In genomic region chr7:127895891-127896290, GRCm38 (mm10) we compare ENCODE assay signal across 12 mouse cellular contexts. TPM values are rescaled to one million over a fixed set of nuclear protein-coding genes. Genes with fewer than 3 reads are reported as not detected.
DNase-seq lines count a peak whose midpoint lies in the region; ATAC-seq and TF ChIP-seq lines count a peak whose summit lies in the region.
"Not testable (repeated sequence)": the region's sequence is repeated elsewhere in the genome, so short reads cannot be mapped to it uniquely, and the experiment has no call there.
"Had no signal": no experiment of that assay in that cellular context is flagged by ENCODE, and none has a peak within 500 bp of the region (broad histone marks: within the 10 kb centered on the region; RNA-seq: fewer than 3 reads in every experiment).

No protein-coding gene starts in this region.

- not testable (repeated sequence) for H3K9me3 ChIP-seq in embryonic facial prominence, embryonic 10.5 days; forebrain, embryonic 15.5 days; heart, postnatal 0 days (replicated peaks; ENCODE audit: control insufficient read depth, low read length); intestine, embryonic 16.5 days (ENCODE audit: control insufficient read depth, low read length); limb, embryonic 13.5 days; lung, embryonic 16.5 days (ENCODE audit: control insufficient read depth, low read length)

- not testable (repeated sequence) for H3K79me2 ChIP-seq in myocyte (ENCODE audit: control insufficient read depth, insufficient read depth)

- not testable (repeated sequence) for TF ChIP-seq EP300 in heart, postnatal 0 days (IDR thresholded peaks at IDR 0.05; ENCODE audit: low read depth)

- H3K27ac ChIP-seq in embryonic facial prominence, embryonic 10.5 days (replicated peaks) = peak overlapping the region; percentile 57; the same call in 1 of the 2 replicates
- H3K27ac ChIP-seq in forebrain, embryonic 15.5 days (replicated peaks) = peak overlapping the region; percentile 35; the same call in 1 of the 2 replicates
- H3K27ac ChIP-seq in heart, postnatal 0 days (ENCODE audit: low read depth) = peak overlapping the region; percentile 78; the same call in 1 of the 2 replicates
- 0 out of 2 replicates have a peak overlapping the region, but pooled peaks have one; percentile 92 for H3K27ac ChIP-seq in intestine, embryonic 16.5 days (ENCODE audit: low read length)
- 0 out of 2 replicates have a peak overlapping the region, but pooled peaks have one; percentile 6 for H3K27ac ChIP-seq in limb, embryonic 13.5 days
- H3K27ac ChIP-seq in lung, embryonic 16.5 days (ENCODE audit: low read length) = not testable (repeated sequence)

- not testable (repeated sequence) for ATAC-seq in forebrain, embryonic 15.5 days (replicated peaks); intestine, embryonic 16.5 days; limb, embryonic 13.5 days (ENCODE audit: low FRiP score, low read depth)
- peak; percentile 1; the same call in 1 of the 2 replicates for ATAC-seq in heart, postnatal 0 days (ENCODE audit: insufficient read depth, low read depth)
- ATAC-seq in lung, embryonic 16.5 days (ENCODE audit: low read depth) = peak; percentile 10; the same call in 1 of the 2 replicates

- DNase-seq in CD4-positive helper T cell, adult 2 months (ENCODE audit: low read depth, low spot score) = peak; percentile 16
- not testable (repeated sequence) for DNase-seq in embryonic facial prominence, embryonic 10.5 days (ENCODE audit: low spot score); heart, postnatal 0 days (ENCODE audit: low spot score)

- H3K4me3 ChIP-seq in embryonic facial prominence, embryonic 10.5 days = peak overlapping the region; percentile 64
- peak overlapping the region; percentile 62 for H3K4me3 ChIP-seq in forebrain, embryonic 15.5 days
- 0 out of 2 replicates have a peak overlapping the region, but pooled peaks have one; percentile 56 for H3K4me3 ChIP-seq in heart, postnatal 0 days (ENCODE audit: low read depth, low read length)
- peak overlapping the region; percentile 72; the same call in 1 of the 2 replicates for H3K4me3 ChIP-seq in intestine, embryonic 16.5 days (ENCODE audit: low read length)
- peak overlapping the region; percentile 64 for H3K4me3 ChIP-seq in limb, embryonic 13.5 days
- peak overlapping the region; percentile 61; the same call in 1 of the 2 replicates for H3K4me3 ChIP-seq in lung, embryonic 16.5 days (ENCODE audit: low read length)
- peak overlapping the region; percentile 32 for H3K4me3 ChIP-seq in myocyte

- not testable (repeated sequence) for H3K9ac ChIP-seq in forebrain, embryonic 15.5 days (replicated peaks); heart, postnatal 0 days (replicated peaks; ENCODE audit: low read depth, low read length); intestine, embryonic 16.5 days (ENCODE audit: low read depth, low read length); limb, embryonic 13.5 days
- H3K9ac ChIP-seq in lung, embryonic 16.5 days (ENCODE audit: low read length) = peak overlapping the region; percentile 36; the same call in 1 of the 2 replicates

- TF ChIP-seq CTCF in heart, postnatal 0 days (IDR thresholded peaks at IDR 0.05; ENCODE audit: low read depth) = not testable (repeated sequence)

- peaks cover 28% of the 10 kb centered on the region for H3K36me3 ChIP-seq in embryonic facial prominence, embryonic 10.5 days (replicated peaks)
- not testable (repeated sequence) for H3K36me3 ChIP-seq in forebrain, embryonic 15.5 days; intestine, embryonic 16.5 days (ENCODE audit: control insufficient read depth, insufficient read depth, low read length); lung, embryonic 16.5 days (ENCODE audit: control insufficient read depth, insufficient read depth, low read length); myocyte (ENCODE audit: control insufficient read depth, insufficient read depth)
- H3K36me3 ChIP-seq in heart, postnatal 0 days (replicated peaks; ENCODE audit: control insufficient read depth, insufficient read depth, low read length) = peaks cover 15% of the 10 kb centered on the region
- H3K36me3 ChIP-seq in limb, embryonic 13.5 days = peaks cover 28% of the 10 kb centered on the region

- H3K27me3 ChIP-seq in embryonic facial prominence, embryonic 10.5 days (replicated peaks; ENCODE audit: low read depth, poor library complexity, severe bottlenecking); forebrain, embryonic 15.5 days; heart, postnatal 0 days (ENCODE audit: control insufficient read depth, insufficient read depth, low read length); intestine, embryonic 16.5 days (replicated peaks; ENCODE audit: control insufficient read depth, insufficient read depth, low read length); limb, embryonic 13.5 days; lung, embryonic 16.5 days (ENCODE audit: control insufficient read depth, insufficient read depth, low read depth, low read length); myocyte (ENCODE audit: control insufficient read depth, insufficient read depth, insufficient read length): not testable (repeated sequence)

- TF ChIP-seq POLR2A in myocyte (IDR thresholded peaks at IDR 0.05; ENCODE audit: insufficient read length, low read depth) = not testable (repeated sequence)

- peaks cover 16% of the 10 kb centered on the region for H3K4me1 ChIP-seq in embryonic facial prominence, embryonic 10.5 days
- H3K4me1 ChIP-seq in forebrain, embryonic 15.5 days; heart, postnatal 0 days (ENCODE audit: control insufficient read depth, insufficient read depth); lung, embryonic 16.5 days (replicated peaks; ENCODE audit: control insufficient read depth, insufficient read depth, low read length): not testable (repeated sequence)
- H3K4me1 ChIP-seq in intestine, embryonic 16.5 days (ENCODE audit: control insufficient read depth, insufficient read depth, low read length) = peaks cover 16% of the 10 kb centered on the region
- H3K4me1 ChIP-seq in limb, embryonic 13.5 days = peaks cover 11% of the 10 kb centered on the region

- H3ac ChIP-seq in myocyte (ENCODE audit: control insufficient read depth, insufficient read length) = peak overlapping the region; percentile 10

- H3K4me2 ChIP-seq in forebrain, embryonic 15.5 days (replicated peaks) = peak overlapping the region; percentile 68; the same call in 1 of the 2 replicates
- peak overlapping the region; percentile 88; the same call in 1 of the 2 replicates for H3K4me2 ChIP-seq in heart, postnatal 0 days (ENCODE audit: low read depth, low read length)
- peak overlapping the region; percentile 16; the same call in 1 of the 2 replicates for H3K4me2 ChIP-seq in intestine, embryonic 16.5 days (ENCODE audit: low read depth, low read length)
- peak overlapping the region; percentile 83 for H3K4me2 ChIP-seq in limb, embryonic 13.5 days (replicated peaks)
- H3K4me2 ChIP-seq in lung, embryonic 16.5 days (ENCODE audit: low read depth, low read length) = peak overlapping the region; percentile 92; the same call in 1 of the 2 replicates
- peak overlapping the region; percentile 43 for H3K4me2 ChIP-seq in myocyte (ENCODE audit: low read depth)

- WGBS in embryonic facial prominence, embryonic 10.5 days = 68% methylated on average over 7 of the region's 7 CpGs
- 62% methylated on average over 7 of the region's 7 CpGs for WGBS in forebrain, embryonic 15.5 days
- WGBS in heart, postnatal 0 days = 71% methylated on average over 7 of the region's 7 CpGs
- WGBS in intestine, embryonic 16.5 days = 61% methylated on average over 7 of the region's 7 CpGs
- 73% methylated on average over 7 of the region's 7 CpGs for WGBS in limb, embryonic 13.5 days
- 68% methylated on average over 7 of the region's 7 CpGs for WGBS in lung, embryonic 16.5 days

RNA-seq across cellular contexts. Expression of gene Vkorc1, which starts 0.5 kb away (rescaled TPM):
- 47.6 and 59.1 TPM in 2 replicates for polyA plus RNA-seq in embryonic facial prominence, embryonic 10.5 days (2016; fragmentation: Nextera tagmentation; extraction: Ambion mirVana)
- 65.7 and 69.7 TPM in 2 replicates for polyA plus RNA-seq in forebrain, embryonic 15.5 days (2015; fragmentation: Nextera tagmentation; extraction: Ambion mirVana)
- total RNA-seq in heart, postnatal 0 days (2014; rRNA removed; ENCODE audit: low replicate concordance) = 36.8 and 59.1 TPM in 2 replicates
- 70.4 and 85.8 TPM in 2 replicates for polyA plus RNA-seq in heart, postnatal 0 days (2015; fragmentation: Nextera tagmentation; extraction: Ambion mirVana)
- polyA plus RNA-seq in intestine, embryonic 16.5 days (2015; fragmentation: Nextera tagmentation; extraction: Ambion mirVana) = 260 and 261 TPM in 2 replicates
- 159 and 174 TPM in 2 replicates for polyA plus RNA-seq in limb, embryonic 13.5 days (2015; fragmentation: Nextera tagmentation; extraction: Ambion mirVana)
- polyA plus RNA-seq in lung, embryonic 16.5 days (2015; fragmentation: Nextera tagmentation; extraction: Ambion mirVana) = 159 and 162 TPM in 2 replicates
- 65.9 TPM for polyA plus RNA-seq in myocyte (2012; fragmentation: generic; extraction: Trizol)

RNA-seq across cellular contexts. Expression of gene Gm21974, which starts 0.6 kb away (rescaled TPM):
- not detected in 2 replicates for polyA plus RNA-seq in embryonic facial prominence, embryonic 10.5 days (2016; fragmentation: Nextera tagmentation; extraction: Ambion mirVana)
- polyA plus RNA-seq in forebrain, embryonic 15.5 days (2015; fragmentation: Nextera tagmentation; extraction: Ambion mirVana) = not detected in 2 replicates
- total RNA-seq in heart, postnatal 0 days (2014; rRNA removed; ENCODE audit: low replicate concordance) = 1.1 TPM in 1 of 2 replicates, not detected in the other
- polyA plus RNA-seq in heart, postnatal 0 days (2015; fragmentation: Nextera tagmentation; extraction: Ambion mirVana) = not detected in 2 replicates
- not detected in 2 replicates for polyA plus RNA-seq in intestine, embryonic 16.5 days (2015; fragmentation: Nextera tagmentation; extraction: Ambion mirVana)
- not detected in 2 replicates for polyA plus RNA-seq in limb, embryonic 13.5 days (2015; fragmentation: Nextera tagmentation; extraction: Ambion mirVana)
- not detected in 2 replicates for polyA plus RNA-seq in lung, embryonic 16.5 days (2015; fragmentation: Nextera tagmentation; extraction: Ambion mirVana)
- not detected for polyA plus RNA-seq in myocyte (2012; fragmentation: generic; extraction: Trizol)
- total RNA-seq: gastrocnemius, adult 8-10 months; heart, postnatal 10 days; layer of hippocampus, postnatal 14 days; megakaryocyte-erythroid progenitor cell, adult 5-6 weeks had no signal

RNA-seq across cellular contexts. Expression of gene Prss53, which starts 5.1 kb away (rescaled TPM):
- 0.64 and 0.79 TPM in 2 replicates for polyA plus RNA-seq in embryonic facial prominence, embryonic 10.5 days (2016; fragmentation: Nextera tagmentation; extraction: Ambion mirVana)
- 0.78 and 0.92 TPM in 2 replicates for polyA plus RNA-seq in forebrain, embryonic 15.5 days (2015; fragmentation: Nextera tagmentation; extraction: Ambion mirVana)
- 0.12 TPM in 1 of 2 replicates, not detected in the other for total RNA-seq in heart, postnatal 0 days (2014; rRNA removed; ENCODE audit: low replicate concordance)
- 0.26 and 0.66 TPM in 2 replicates for polyA plus RNA-seq in heart, postnatal 0 days (2015; fragmentation: Nextera tagmentation; extraction: Ambion mirVana)
- polyA plus RNA-seq in intestine, embryonic 16.5 days (2015; fragmentation: Nextera tagmentation; extraction: Ambion mirVana) = 2.6 and 4.0 TPM in 2 replicates
- 1.9 and 2.1 TPM in 2 replicates for polyA plus RNA-seq in limb, embryonic 13.5 days (2015; fragmentation: Nextera tagmentation; extraction: Ambion mirVana)
- polyA plus RNA-seq in lung, embryonic 16.5 days (2015; fragmentation: Nextera tagmentation; extraction: Ambion mirVana) = 1.1 and 2.0 TPM in 2 replicates
- polyA plus RNA-seq in myocyte (2012; fragmentation: generic; extraction: Trizol) = 0.74 TPM

RNA-seq across cellular contexts. Expression of gene Bckdk, which starts 8.0 kb away (rescaled TPM):
- 111 and 119 TPM in 2 replicates for polyA plus RNA-seq in embryonic facial prominence, embryonic 10.5 days (2016; fragmentation: Nextera tagmentation; extraction: Ambion mirVana)
- 81.7 and 84.3 TPM in 2 replicates for polyA plus RNA-seq in forebrain, embryonic 15.5 days (2015; fragmentation: Nextera tagmentation; extraction: Ambion mirVana)
- 117 and 196 TPM in 2 replicates for total RNA-seq in heart, postnatal 0 days (2014; rRNA removed; ENCODE audit: low replicate concordance)
- 128 and 131 TPM in 2 replicates for polyA plus RNA-seq in heart, postnatal 0 days (2015; fragmentation: Nextera tagmentation; extraction: Ambion mirVana)
- 184 and 198 TPM in 2 replicates for polyA plus RNA-seq in intestine, embryonic 16.5 days (2015; fragmentation: Nextera tagmentation; extraction: Ambion mirVana)
- polyA plus RNA-seq in limb, embryonic 13.5 days (2015; fragmentation: Nextera tagmentation; extraction: Ambion mirVana) = 84.9 and 85.3 TPM in 2 replicates
- 129 and 133 TPM in 2 replicates for polyA plus RNA-seq in lung, embryonic 16.5 days (2015; fragmentation: Nextera tagmentation; extraction: Ambion mirVana)
- 53.2 TPM for polyA plus RNA-seq in myocyte (2012; fragmentation: generic; extraction: Trizol)

RNA-seq across cellular contexts. Expression of gene Kat8, which starts 16.4 kb away (rescaled TPM):
- 48.7 and 49.6 TPM in 2 replicates for polyA plus RNA-seq in embryonic facial prominence, embryonic 10.5 days (2016; fragmentation: Nextera tagmentation; extraction: Ambion mirVana)
- polyA plus RNA-seq in forebrain, embryonic 15.5 days (2015; fragmentation: Nextera tagmentation; extraction: Ambion mirVana) = 52.7 and 56.5 TPM in 2 replicates
- total RNA-seq in heart, postnatal 0 days (2014; rRNA removed; ENCODE audit: low replicate concordance) = 14.4 and 22.6 TPM in 2 replicates
- 17.0 and 20.4 TPM in 2 replicates for polyA plus RNA-seq in heart, postnatal 0 days (2015; fragmentation: Nextera tagmentation; extraction: Ambion mirVana)
- 27.3 and 29.2 TPM in 2 replicates for polyA plus RNA-seq in intestine, embryonic 16.5 days (2015; fragmentation: Nextera tagmentation; extraction: Ambion mirVana)
- 44.2 and 47.8 TPM in 2 replicates for polyA plus RNA-seq in limb, embryonic 13.5 days (2015; fragmentation: Nextera tagmentation; extraction: Ambion mirVana)
- polyA plus RNA-seq in lung, embryonic 16.5 days (2015; fragmentation: Nextera tagmentation; extraction: Ambion mirVana) = 37.2 and 38.9 TPM in 2 replicates
- 26.4 TPM for polyA plus RNA-seq in myocyte (2012; fragmentation: generic; extraction: Trizol)

Comparison
In these comparisons a context has a peak if more than half of its experiments do, and no peak if none do; other contexts are left out.
1. H3K4me2 ChIP-seq: peak in every context shown above with its lines; median percentile 92 in lung, embryonic 16.5 days; 88 in heart, postnatal 0 days; 83 in limb, embryonic 13.5 days; 68 in forebrain, embryonic 15.5 days; 43 in myocyte; 16 in intestine, embryonic 16.5 days.